Mouse (Mus musculus) left cerebral cortex, adult 6 months (tissue): ENCODE results near the gene Zfp142. TPM values are rescaled to one million over a fixed set of nuclear protein-coding genes. Genes with fewer than 3 reads are reported as not detected.

Experiments used
- long read RNA-seq, 2 experiments: library from polyadenylated mRNA; unstranded; transcript quantifications; one replicate each; pipeline ENCODE4 v2.0.0; 2019 to 2020
- polyA plus RNA-seq: library from polyadenylated mRNA; unstranded; fragments of <200 nt; fragmentation: Nextera tagmentation; gene quantifications from 2 replicates; pipeline ENCODE4 v1.2.3, GENCODE M21; 2021

Gene Zfp142
- 6.0 and 7.1 TPM in 2 replicates for polyA plus RNA-seq
- long read RNA-seq, experiment 1, full-length matches to known transcripts = 2 of 14 reads
- long read RNA-seq, experiment 1, partial matches to known transcripts = 11 of 14 reads
- long read RNA-seq, experiment 1, other reads (novel, unspliced or antisense) = 1 of 14 reads
- long read RNA-seq, experiment 2, partial matches to known transcripts = 1 of 2 reads
- long read RNA-seq, experiment 2, other reads (novel, unspliced or antisense) = 1 of 2 reads

GRCm38 (mm10) chr1:74587773-74588445 is at the start of gene Zfp142, which contains the start of gene Bcs1l:
Gene Zfp142 (minus strand): TSS chr1:74588246.
Gene Bcs1l (plus strand): TSS chr1:74588289.

DNA sequence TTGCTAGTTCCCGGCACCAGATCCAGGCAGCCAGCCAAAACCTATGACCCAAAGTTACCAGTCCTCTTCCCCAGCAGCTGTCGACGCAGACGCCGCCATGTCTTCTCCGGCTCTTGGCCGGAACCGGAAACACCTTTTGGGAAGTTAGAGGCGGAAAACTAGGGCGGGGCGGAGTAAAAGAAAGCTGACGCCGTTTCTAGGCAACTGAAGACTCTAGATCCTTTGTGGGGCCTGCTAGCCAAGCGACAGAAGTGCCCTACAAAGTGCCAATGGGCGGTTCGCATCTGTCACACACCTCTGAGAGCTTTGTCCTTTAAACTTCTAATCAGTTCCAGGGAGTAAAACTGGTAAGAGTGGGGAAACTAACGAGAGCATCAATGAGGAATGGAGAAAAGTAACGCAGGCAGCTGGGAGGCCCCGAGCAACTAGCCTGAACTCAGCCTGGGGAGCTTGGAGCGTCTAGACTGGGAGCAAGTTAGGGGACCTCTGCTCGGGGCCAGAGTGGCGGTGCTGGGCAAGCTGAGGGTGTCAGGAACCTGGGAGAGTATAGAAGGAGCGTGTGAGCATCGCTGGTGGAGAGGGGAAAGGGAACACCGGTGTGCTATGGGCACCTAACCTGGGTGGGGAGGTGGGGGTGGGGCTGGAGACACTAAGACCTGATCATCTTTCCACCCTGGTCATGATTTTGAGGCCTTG is 13.4 kb upstream of the Zfp142 start, which contains the start of the genes Rnf25 and Stk36:
Gene Rnf25, minus strand, starts transcription at position 131 of the 696 bp plus-strand sequence.
Gene Stk36, plus strand, starts transcription at position 179 of the 696 bp plus-strand sequence.

GRCm38 (mm10) chr1:74544184-74544583 is 43.9 kb downstream of the Zfp142 start, which contains the start of gene Usp37:
Gene Usp37 (minus strand): TSS chr1:74544284.

GRCm38 (mm10) chr1:74542451-74542961 is 45.5 kb downstream of the Zfp142 start, which contains the start of gene Plcd4:
Gene Plcd4 (plus strand): TSS chr1:74542888.

Other genes starting within 250 kb of the Zfp142 start
- 0.73 and 0.80 TPM in 2 replicates for gene Catip, start 226.1 kb downstream of the Zfp142 start, polyA plus RNA-seq
- 1.5 and 2.1 TPM in 2 replicates for gene Slc11a1, start 213.1 kb downstream of the Zfp142 start, polyA plus RNA-seq
- gene Ctdsp1, start 196.7 kb downstream of the Zfp142 start, polyA plus RNA-seq = 4.5 and 7.5 TPM in 2 replicates
- gene Vil1, start 178.9 kb downstream of the Zfp142 start, polyA plus RNA-seq = 0.20 and 0.38 TPM in 2 replicates
- 18.9 and 20.1 TPM in 2 replicates for gene Cnot9, start 82.2 kb downstream of the Zfp142 start, polyA plus RNA-seq
- gene Plcd4, start 45.4 kb downstream of the Zfp142 start, polyA plus RNA-seq = 11.9 and 16.0 TPM in 2 replicates
- 12.7 and 18.1 TPM in 2 replicates for gene Usp37, start 44.0 kb downstream of the Zfp142 start, polyA plus RNA-seq
- 23.3 and 24.6 TPM in 2 replicates for gene Bcs1l, start within 50 bp of the Zfp142 start, polyA plus RNA-seq
- 24.0 and 26.0 TPM in 2 replicates for gene Rnf25, start 13.2 kb upstream of the Zfp142 start, polyA plus RNA-seq
- gene Stk36, start 13.2 kb upstream of the Zfp142 start, polyA plus RNA-seq = 0.83 and 0.85 TPM in 2 replicates
- 1.2 and 1.4 TPM in 2 replicates for gene Ttll4, start 73.5 kb upstream of the Zfp142 start, polyA plus RNA-seq
- gene Cyp27a1, start 125.3 kb upstream of the Zfp142 start, polyA plus RNA-seq = 4.4 and 4.7 TPM in 2 replicates
- gene Prkag3, start 161.0 kb upstream of the Zfp142 start, polyA plus RNA-seq = not detected in 2 replicates
- gene Wnt6, start 183.6 kb upstream of the Zfp142 start, polyA plus RNA-seq = 0.97 and 1.8 TPM in 2 replicates
- gene Wnt10a, start 203.3 kb upstream of the Zfp142 start, polyA plus RNA-seq = 15.5 and 19.0 TPM in 2 replicates